Mouse (Mus musculus) MEL (cell line): ENCODE data around the gene Crx.

Experiments
- CHD1 ChIP-seq: IDR thresholded peaks from 2 replicates; pipeline ENCODE4 v1.6.1; 2012; ENCODE audit warnings: low read depth, mild to moderate bottlenecking, inconsistent platforms, low read length, improper control_type of control experiment
- CTCF ChIP-seq, 3 experiments: IDR thresholded peaks in 2 of 3; conservative IDR thresholded peaks in 1 of 3; 2 replicates each; pipeline ENCODE4 v1.5.1; 2011 to 2012; ENCODE audit warnings: low read length in 3 of 3, low read depth in 2 of 3, mild to moderate bottlenecking in 2 of 3, improper control_type of control experiment in 1 of 3, inconsistent platforms in 1 of 3, mixed read lengths in 1 of 3, moderate library complexity in 1 of 3; ENCODE audit not compliant: control insufficient read depth in 1 of 3, insufficient read depth in 1 of 3, poor library complexity in 1 of 3, severe bottlenecking in 1 of 3
- E2F4 ChIP-seq: IDR thresholded peaks from 2 replicates; pipeline ENCODE4 v1.6.1; 2011; ENCODE audit warnings: low read depth, low read length, improper control_type of control experiment, borderline replicate concordance
- MAX ChIP-seq: IDR thresholded peaks from 2 replicates; pipeline ENCODE4 v1.6.1; 2011; ENCODE audit warnings: low read length, improper control_type of control experiment
- MAZ ChIP-seq: IDR thresholded peaks from 2 replicates; pipeline ENCODE4 v1.6.1; 2012; ENCODE audit warnings: low read depth, mild to moderate bottlenecking, inconsistent platforms, low read length, improper control_type of control experiment
- MEF2A ChIP-seq: IDR thresholded peaks from 2 replicates; pipeline ENCODE4 v1.6.1; 2014; ENCODE audit warnings: low read depth, mild to moderate bottlenecking, inconsistent platforms, low read length, improper control_type of control experiment; ENCODE audit not compliant: poor library complexity, insufficient replicate concordance, severe bottlenecking; ENCODE audit errors: extremely low read depth
- POLR2A ChIP-seq, 2 experiments: IDR thresholded peaks; 2 replicates each; pipeline ENCODE4 v1.6.1; 2011 to 2012; ENCODE audit warnings: low read length in 2 of 2, mild to moderate bottlenecking in 2 of 2, control low read depth in 1 of 2, improper control_type of control experiment in 1 of 2, low read depth in 1 of 2, moderate library complexity in 1 of 2; ENCODE audit not compliant: control insufficient read depth in 1 of 2, insufficient read depth in 1 of 2, poor library complexity in 1 of 2
- POLR2AphosphoS2 ChIP-seq: IDR thresholded peaks from 2 replicates; pipeline ENCODE4 v1.6.1; 2011; ENCODE audit warnings: low read length, improper control_type of control experiment
- SIN3A ChIP-seq: IDR thresholded peaks from 2 replicates; pipeline ENCODE4 v1.6.1; 2012; ENCODE audit warnings: low read length, improper control_type of control experiment, inconsistent platforms
- ZC3H11A ChIP-seq: IDR thresholded peaks from 2 replicates; pipeline ENCODE4 v1.6.1; 2012; ENCODE audit warnings: low read depth, mild to moderate bottlenecking, inconsistent platforms, low read length, improper control_type of control experiment

DNA sequence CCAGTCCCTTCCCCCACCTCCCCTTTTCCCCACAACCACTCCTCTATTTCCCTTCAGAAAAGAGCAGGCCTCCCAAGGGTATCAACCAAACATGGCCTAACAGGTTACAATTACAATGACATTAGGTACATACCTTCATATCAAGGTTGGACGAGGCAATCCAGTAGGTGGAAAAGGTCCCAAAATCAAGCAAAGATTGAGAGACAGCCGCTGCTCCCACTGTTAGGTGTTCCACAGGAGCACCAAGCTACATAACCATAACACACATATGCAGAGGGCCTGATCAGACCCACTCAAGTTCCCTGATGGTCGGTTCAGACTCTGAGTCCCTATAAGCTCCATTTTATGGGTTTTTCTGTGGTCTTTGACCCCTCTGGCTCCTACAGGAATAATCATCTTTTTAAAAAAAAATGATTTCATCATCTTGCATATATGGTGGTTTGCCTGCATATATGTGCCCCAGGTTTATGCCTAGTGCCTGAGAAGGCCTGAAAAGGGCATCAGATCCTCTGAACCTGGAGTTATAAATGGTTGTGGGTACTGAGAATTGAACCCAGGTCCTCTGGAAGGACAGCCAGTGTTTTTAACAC is 36.5 kb upstream of the Crx start:
- no peak for TF ChIP-seq MAX
- no peak for TF ChIP-seq POLR2A (IDR thresholded peaks at IDR 0.05; ENCODE audit: control insufficient read depth in 1 of 2, insufficient read depth in 1 of 2, low read depth in 1 of 2, low read length in 2 of 2, poor library complexity in 1 of 2)
- no peak for TF ChIP-seq CTCF (IDR thresholded peaks at IDR 0.05 in 2 of 3, conservative IDR thresholded peaks at IDR 0.05 in 1 of 3; ENCODE audit: control insufficient read depth in 1 of 3, insufficient read depth in 1 of 3, low read depth in 2 of 3, low read length in 3 of 3, poor library complexity in 1 of 3, severe bottlenecking in 1 of 3)
- TF ChIP-seq SIN3A, result no peak
- TF ChIP-seq MAZ, result no peak
- no peak for TF ChIP-seq E2F4
- TF ChIP-seq POLR2AphosphoS2, result peak; percentile 44
- no peak for TF ChIP-seq CHD1
- no peak for TF ChIP-seq MEF2A
- TF ChIP-seq ZC3H11A, result no peak
